8 mouse cellular contexts compared by ENCODE assay signal in genomic region chr9:55026275-55026663, GRCm38 (mm10). TPM values are rescaled to one million over a fixed set of nuclear protein-coding genes. Genes with fewer than 3 reads are reported as not detected.
DNase-seq lines count a peak whose midpoint lies in the region; ATAC-seq and TF ChIP-seq lines count a peak whose summit lies in the region.

Gene Chrna3 (minus strand): TSS chr9:55026562.

- WGBS in liver, postnatal 0 days (ENCODE audit: insufficient replicate concordance), result 3% methylated on average over 39 of the region's 39 CpGs
- 2% methylated on average over 38 of the region's 39 CpGs for WGBS in forebrain, postnatal 0 days

- no peak for TF ChIP-seq CTCF in liver, postnatal 0 days (IDR thresholded peaks at IDR 0.05; ENCODE audit: low read depth)
- TF ChIP-seq CTCF in forebrain, postnatal 0 days (IDR thresholded peaks at IDR 0.05; ENCODE audit: low read depth), result no peak

- TF ChIP-seq EP300 in liver, postnatal 0 days (IDR thresholded peaks at IDR 0.05; ENCODE audit: low read depth), result no peak

- DNase-seq in liver, result peak; percentile 17
- DNase-seq in liver, postnatal 0 days, result no peak
- DNase-seq in adrenal gland, postnatal 4 days (ENCODE audit: low spot score in 2 of 2), result no peak
- peak; percentile 48 for DNase-seq in forebrain, postnatal 0 days
- DNase-seq in yolk sac, embryonic 10.5 days (ENCODE audit: low spot score), result peak; percentile 49
- DNase-seq in urinary bladder, postnatal 36 days (ENCODE audit: low spot score in 2 of 2), result no peak
- DNase-seq in frontal cortex, postnatal 36 days (ENCODE audit: low spot score in 2 of 2), result no peak

- H3K27ac ChIP-seq in liver, postnatal 0 days (ENCODE audit: low read depth), result no peak within 1 kb of the TSS
- H3K27ac ChIP-seq in forebrain, postnatal 0 days (ENCODE audit: low read depth, low read length), result no peak within 1 kb of the TSS

- H3K4me1 ChIP-seq in liver, postnatal 0 days (ENCODE audit: insufficient read depth), result 0 out of 2 replicates have a peak, but pooled peaks cover 2% of the 10 kb centered on the region
- H3K4me1 ChIP-seq in forebrain, postnatal 0 days (ENCODE audit: insufficient read depth), result 0 out of 2 replicates have a peak, but pooled peaks cover 7% of the 10 kb centered on the region

- H3K27me3 ChIP-seq in liver, postnatal 0 days (ENCODE audit: insufficient read depth, low read length), result peaks cover 33% of the 10 kb centered on the region
- H3K27me3 ChIP-seq in forebrain, postnatal 0 days (ENCODE audit: insufficient read depth, low read length), result peaks cover 16% of the 10 kb centered on the region

- no peaks in the 10 kb centered on the region for H3K9me3 ChIP-seq in liver, postnatal 0 days (ENCODE audit: low read length)
- H3K9me3 ChIP-seq in forebrain, postnatal 0 days (ENCODE audit: low read length), result no peaks in the 10 kb centered on the region

- ATAC-seq in liver, postnatal 0 days, result no peak
- ATAC-seq in forebrain, postnatal 0 days, result peak; percentile 79
- ATAC-seq in megakaryocyte progenitor cell, adult 5-6 weeks (replicated peaks; ENCODE audit: poor library complexity), result 0 out of 2 replicates have a peak, but pooled peaks have one; percentile 4

- no peaks in the 10 kb centered on the region for H3K36me3 ChIP-seq in liver, postnatal 0 days (replicated peaks; ENCODE audit: insufficient read depth, low read length)
- no peaks in the 10 kb centered on the region for H3K36me3 ChIP-seq in forebrain, postnatal 0 days (ENCODE audit: insufficient read depth)

- H3K9ac ChIP-seq in liver, postnatal 0 days (replicated peaks), result no peak within 1 kb of the TSS
- peak within 1 kb of the TSS; percentile 61 for H3K9ac ChIP-seq in forebrain, postnatal 0 days

- no peak within 1 kb of the TSS for H3K4me2 ChIP-seq in liver, postnatal 0 days (ENCODE audit: low read depth, low read length)
- H3K4me2 ChIP-seq in forebrain, postnatal 0 days (ENCODE audit: low read depth), result peak within 1 kb of the TSS; percentile 86

- no peak within 1 kb of the TSS for H3K4me3 ChIP-seq in liver, postnatal 0 days (ENCODE audit: low read depth, low read length)
- peak within 1 kb of the TSS; percentile 49 for H3K4me3 ChIP-seq in forebrain, postnatal 0 days (ENCODE audit: low read depth, low read length)

RNA-seq across cellular contexts. Expression of gene Chrna3, which starts in this region (rescaled TPM):
- polyA plus RNA-seq in liver, postnatal 0 days (2015; fragmentation: Nextera tagmentation; extraction: Ambion mirVana), result not detected in 2 replicates
- 10 to 100 TPM; 16.1 to 21.0 TPM for total RNA-seq in adrenal gland, postnatal 4 days (2021)
- total RNA-seq in forebrain, postnatal 0 days (2014; rRNA removed), result 2.2 and 3.0 TPM in 2 replicates
- polyA plus RNA-seq in forebrain, postnatal 0 days (2015; fragmentation: Nextera tagmentation; extraction: Ambion mirVana), result 4.5 and 9.0 TPM in 2 replicates
- total RNA-seq in megakaryocyte progenitor cell, adult 5-6 weeks (2015), result not detected in 2 replicates
- not detected in 2 replicates for total RNA-seq in megakaryocyte progenitor cell, adult 5-6 weeks (2017)

Comparison
In these comparisons a context has a peak if more than half of its experiments do, and no peak if none do; other contexts are left out.
1. DNase-seq: peak in liver (single experiment), forebrain, postnatal 0 days (single experiment) and yolk sac, embryonic 10.5 days (single experiment); none in liver, postnatal 0 days (single experiment), adrenal gland, postnatal 4 days (0 of 2), urinary bladder, postnatal 36 days (0 of 2) and frontal cortex, postnatal 36 days (0 of 2).
2. Peak in ATAC-seq in megakaryocyte progenitor cell, adult 5-6 weeks; RNA of the gene not detected or under 1 TPM.